Mouse (Mus musculus): ENCODE data around the gene Jak2.

- TF ChIP-seq GATA1 (IDR thresholded peaks at IDR 0.05; ENCODE audit: low read length) (no peak), TAL1 (IDR thresholded peaks at IDR 0.05; ENCODE audit: low read length) (no peak)
Measured at GRCm38 (mm10) chr19:29336624-29337023, 85.0 kb downstream of the Jak2 start.
